Mouse (Mus musculus) cerebellum, postnatal 4 days (tissue): ENCODE measurements at regions not wholly inside any gene's neighbourhood (a gene's known extent, or its start where the extent isn't known, plus 50 kb on each side); places are given as distances from the start of the nearest gene placed in this dataset.

Source experiments
- DNase-seq, 2 experiments: peaks; one replicate each; pipeline ENCODE4 v3.0.0; 2022; ENCODE audit warnings: low spot score in 2 of 2, mixed read lengths in 1 of 2

DNA sequence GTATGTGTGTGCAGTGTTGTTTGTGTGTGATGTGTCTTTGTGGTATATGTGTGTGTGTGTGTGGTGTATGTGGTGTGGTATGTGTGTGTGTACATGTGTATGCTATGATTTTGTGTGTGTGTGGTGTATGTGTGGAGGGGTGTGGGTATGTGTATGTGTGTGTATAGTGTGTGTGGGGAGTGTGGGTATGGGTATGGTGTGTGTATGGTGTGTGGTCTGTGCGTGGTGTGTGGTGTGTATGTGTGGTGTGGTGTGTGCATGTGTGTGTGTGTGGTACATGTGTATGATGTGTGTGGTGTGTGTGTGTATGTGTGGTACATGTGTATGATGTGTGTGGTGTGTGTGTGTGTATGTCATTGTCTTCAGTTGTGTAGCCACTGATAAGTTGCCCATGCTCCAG, 247.8 kb upstream of the Sp4 start:
- no peak for DNase-seq

DNA sequence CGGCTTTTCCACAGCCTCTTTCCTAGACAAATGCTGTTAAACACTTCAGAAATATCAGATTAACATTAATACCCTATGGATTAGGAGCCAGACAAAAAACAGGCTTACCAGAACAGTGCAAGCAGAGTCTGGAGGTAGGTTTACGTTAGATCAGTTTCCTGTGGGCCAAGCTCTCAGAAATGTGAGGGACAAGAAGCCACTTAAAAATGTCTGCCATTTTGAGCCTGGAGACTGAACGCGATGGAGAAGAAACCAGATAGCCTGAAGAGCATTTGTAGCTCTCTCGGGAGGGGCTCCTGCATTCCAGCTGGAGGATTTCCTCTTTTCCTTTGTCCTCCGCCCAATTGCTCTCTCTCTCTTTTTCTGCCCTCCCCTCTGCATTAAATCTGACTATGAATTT, 239.1 kb upstream of the Sp4 start:
- DNase-seq = no peak

DNA sequence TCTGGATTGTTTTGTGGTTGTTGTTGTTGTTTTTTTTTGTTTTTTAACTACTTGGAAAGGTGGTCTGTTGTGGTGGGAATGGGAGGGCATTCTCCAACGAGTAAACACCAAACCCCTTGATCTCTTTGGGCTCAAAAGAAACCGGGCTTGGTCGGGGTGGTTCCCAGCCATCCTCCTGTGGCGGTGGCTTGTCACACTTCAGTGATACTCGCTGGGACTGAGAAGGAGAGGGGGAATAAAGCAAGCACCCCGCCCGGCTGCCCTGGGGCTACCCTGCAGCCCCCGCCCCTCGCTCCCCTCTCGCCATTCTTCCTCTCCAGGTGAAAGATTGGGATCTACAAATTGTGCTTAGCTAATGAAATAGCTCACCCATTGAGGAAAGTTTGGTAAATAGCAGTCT, 229.3 kb upstream of the Sp4 start:
- DNase-seq = no peak

DNA sequence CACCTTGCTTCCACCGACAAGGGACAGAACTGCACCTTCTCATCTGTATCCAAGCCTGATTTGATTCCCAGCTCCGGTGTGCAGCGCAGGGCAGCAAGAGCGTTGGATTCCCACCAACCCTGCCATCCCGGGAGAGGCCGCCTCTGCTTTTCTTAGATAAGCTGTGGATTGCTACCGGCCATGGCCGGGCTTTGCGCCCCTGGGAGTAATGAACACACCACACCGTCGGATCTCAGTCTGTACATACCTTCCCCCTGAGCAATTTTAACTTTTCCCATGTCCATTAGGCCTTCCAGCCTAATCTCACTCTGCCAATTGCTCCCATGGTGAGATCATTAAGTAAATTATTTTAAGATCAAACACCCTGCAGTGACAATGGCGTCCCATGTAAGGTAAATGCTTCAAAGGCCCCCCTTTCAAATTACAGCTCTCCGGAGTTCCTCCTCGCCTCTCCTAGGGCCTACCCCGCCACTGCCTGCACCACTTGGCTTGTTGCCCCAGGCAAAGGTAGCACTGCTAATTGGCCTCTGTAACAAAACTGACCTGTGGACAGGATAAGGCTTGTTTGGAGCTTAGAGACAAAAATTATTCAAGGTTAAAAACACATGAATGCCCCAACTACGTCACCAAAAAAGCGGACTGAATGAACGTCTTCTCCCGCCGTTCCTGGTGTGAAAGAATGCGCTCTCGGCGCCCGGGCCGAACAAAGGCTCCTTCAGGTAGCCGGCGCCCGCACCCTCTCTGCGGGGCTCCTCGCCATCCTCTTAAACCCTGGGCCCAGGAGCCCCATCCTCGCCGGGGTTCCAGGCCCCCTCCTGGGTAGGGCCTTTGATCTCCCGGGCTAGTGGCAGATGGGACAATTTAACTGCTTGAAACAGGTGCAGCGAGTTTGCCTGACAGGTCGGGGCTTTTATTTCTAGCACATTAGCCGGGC, 228.5 kb upstream of the Sp4 start:
- no peak for DNase-seq

DNA sequence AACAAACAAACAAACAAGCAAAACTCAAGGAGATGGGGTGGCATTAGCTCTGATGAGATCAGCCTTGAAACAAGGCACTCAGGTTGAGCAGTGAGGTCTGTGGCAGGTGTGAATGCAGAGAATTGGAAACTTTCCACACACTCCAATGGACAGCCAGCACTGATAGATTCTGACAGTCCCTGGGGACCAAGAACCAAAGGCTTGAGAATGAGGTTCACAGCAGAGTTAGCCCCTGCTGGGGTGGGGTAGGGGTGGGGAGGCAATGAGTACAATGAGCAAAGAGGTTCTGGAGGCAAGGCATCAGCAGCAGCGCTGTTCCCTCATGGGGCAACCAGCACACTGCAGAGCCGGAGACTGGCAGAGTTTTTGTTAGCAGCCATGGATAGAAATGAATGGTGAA, 220.5 kb upstream of the Sp4 start:
- no peak for DNase-seq

DNA sequence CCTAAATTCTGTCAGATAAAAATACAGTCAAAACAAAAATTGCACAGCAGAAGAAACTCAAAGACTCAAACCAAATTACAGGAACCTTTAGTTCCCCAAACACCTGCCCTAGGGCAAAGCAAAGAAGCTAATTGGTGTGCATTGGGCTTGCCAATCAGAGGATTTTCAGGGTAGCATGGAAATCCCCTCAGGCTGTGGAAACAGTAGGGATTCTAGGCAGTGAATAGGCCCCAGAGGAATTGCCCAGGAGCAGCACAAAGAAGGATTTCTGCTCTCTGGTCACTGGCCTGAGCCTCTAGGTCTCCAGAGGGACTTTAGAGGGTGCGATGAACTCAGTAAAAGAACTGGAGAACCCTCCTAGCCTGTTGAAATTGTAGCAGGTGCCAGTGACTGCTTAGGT, 220.1 kb upstream of the Sp4 start:
- no peak for DNase-seq

DNA sequence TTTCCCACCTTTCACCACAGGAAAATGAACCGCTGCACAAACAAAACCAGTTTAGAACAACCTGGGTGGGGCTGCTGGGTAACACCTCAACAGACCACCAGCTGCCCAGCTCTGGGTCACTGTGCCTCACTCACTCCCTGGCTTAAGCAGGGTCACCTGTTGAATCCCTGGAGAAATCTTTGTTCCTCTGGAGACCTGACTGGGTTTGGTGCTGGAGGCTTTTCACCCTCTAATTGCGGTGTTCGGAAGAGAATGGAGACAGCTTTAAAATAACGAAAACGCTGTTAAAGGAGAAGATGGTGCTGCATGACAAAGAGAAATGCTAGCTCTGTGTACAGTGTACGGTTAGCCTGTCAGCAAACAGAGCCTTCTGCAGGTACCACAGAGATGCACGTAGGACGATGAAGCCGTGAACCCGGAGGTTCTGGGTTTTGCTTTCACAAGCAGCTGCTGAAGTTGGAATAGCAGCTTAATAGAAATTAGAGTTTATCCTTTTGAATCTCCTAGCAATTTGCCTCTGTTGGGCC, 218.6 kb upstream of the Sp4 start:
- DNase-seq = no peak

DNA sequence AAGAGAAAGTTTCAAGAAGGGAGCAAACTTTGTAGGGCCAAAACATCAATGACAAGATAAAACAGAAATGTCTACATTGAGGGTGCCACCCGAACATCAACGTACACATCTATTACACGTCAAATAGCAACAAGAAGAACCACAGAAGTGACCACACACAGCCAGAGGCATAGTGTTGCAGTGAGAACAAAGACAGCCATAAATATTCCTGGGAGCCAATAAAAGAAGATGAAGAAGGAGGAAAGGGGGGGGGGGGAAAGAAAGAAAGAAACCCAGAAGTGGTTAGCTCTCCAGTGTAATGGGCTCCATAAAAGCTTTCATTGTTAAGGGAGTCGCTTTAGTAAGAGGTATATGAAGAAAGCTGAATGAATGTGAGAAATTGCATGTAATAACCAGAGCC, 209.7 kb upstream of the Sp4 start:
- no peak for DNase-seq

DNA sequence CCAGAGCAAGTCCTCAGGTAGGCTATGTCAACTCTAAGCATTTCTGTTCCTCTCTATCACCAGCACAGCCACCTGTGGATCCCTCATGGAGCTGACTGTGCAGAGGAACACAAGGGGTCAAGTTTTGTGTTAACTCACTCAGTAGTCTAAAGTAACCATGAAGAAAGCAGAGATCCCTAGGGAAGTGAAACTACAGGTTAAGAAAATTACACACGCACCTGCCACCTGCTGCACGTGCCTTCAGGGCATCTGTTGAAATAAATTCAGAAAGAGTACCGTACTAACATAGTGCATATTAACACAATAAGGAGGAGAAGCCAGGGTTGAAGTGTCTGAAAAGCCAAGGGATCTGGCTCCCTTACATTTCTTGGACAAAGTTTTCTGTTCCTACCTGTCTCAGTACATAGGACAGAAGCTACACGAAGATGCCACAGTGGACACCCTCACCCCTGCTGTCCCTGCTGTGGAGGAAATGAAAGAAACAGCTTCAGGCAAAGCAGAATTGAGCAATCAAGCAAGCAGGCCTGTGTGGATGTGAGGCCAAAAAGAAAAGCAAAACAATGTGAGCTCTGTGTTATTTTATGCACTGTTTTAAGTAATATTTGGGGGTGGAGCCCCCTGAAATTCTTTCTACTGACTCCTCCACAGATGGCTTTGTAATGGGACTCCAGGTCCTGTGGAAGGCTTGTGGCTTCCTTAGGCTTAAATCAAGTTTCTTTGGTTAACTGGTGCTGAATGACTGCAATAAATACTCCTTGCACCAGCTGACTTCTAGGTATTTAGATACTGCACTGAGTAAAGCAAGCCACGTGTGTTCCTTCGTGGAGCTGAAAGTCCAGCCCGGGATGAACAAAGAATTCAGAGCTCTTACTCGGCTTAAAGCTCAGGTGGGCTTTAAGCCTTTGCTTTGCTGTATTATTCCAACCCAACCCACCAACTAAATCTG, 208.0 kb upstream of the Sp4 start:
- DNase-seq = no peak

DNA sequence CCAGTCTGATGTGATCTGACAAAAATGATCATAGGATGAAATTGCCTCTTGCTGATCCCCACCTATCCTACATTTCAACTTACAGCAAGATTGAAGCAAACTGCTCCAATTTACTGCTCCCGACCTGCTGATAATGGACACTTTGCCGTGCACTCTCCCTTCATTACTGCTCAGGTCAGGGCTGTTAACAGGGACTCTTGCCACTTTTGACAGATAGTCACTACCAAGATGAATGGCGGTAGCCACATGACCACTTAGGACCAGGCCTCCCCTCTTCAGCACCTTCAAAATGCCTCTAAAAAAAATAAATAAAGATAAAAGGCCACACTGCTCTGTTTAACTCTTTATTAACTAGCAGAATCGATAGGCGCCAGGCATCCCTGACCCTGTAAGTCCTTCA, 199.2 kb upstream of the Sp4 start:
- DNase-seq = no peak

DNA sequence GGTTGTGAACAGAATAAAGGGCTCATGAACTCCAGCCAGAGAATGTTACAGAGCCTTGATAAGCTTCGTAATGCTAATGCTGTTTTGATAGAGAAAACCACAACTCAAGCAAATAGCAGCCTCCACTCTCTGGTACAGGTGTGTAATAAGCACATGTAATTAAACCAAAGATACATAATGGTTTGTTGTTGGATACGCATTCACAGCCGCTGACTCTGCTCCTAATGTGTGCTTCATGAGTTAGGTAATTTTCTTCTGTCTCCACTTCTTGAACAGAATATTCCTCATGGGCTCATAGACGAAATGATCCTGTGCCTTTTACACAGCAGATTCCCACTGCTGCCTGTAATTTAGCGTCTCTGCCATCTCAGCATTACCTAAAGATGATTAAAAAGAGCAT, 186.8 kb upstream of the Sp4 start:
- DNase-seq = no peak

GRCm38 (mm10) chr12:118486434-118486833, 185.2 kb upstream of the Sp4 start:
- no peak for DNase-seq

DNA sequence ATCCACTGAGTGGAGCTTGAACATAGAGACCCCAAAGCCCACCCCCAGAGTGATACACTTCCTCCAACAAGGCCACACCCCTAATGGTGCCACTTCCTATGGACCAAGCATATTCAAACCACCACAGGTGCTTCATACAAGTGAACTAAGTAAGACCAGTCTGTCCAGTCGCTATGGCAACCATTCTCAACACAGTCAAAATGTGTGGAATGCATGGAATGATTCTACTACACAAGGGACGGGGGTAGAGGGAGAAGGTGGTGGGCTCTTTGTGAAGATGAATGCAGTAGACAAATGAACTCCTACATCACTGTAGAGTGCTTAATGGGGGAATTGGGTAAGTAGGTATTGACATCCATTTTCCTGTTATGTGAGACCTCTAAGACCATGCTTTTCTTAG, 180.1 kb upstream of the Sp4 start:
- no peak for DNase-seq

DNA sequence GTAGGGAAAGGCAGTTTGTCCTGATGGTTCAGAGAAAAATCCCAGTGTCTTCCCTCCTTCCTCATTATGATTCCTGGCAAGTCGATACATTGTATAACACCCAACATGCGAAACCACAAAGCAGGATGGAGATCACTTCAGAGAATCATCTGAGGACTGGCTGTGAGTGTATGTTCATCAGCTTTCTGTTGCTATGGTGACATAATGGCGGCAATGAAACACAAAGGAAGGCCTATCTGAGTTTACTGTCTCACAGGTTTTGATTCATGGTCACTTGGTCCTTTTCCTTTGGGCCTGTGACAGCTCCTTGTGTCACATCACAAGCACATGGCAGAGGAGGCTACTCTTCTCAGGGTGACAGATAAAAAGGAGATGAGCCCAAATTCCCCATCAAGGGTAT, 173.5 kb upstream of the Sp4 start:
- DNase-seq = no peak

DNA sequence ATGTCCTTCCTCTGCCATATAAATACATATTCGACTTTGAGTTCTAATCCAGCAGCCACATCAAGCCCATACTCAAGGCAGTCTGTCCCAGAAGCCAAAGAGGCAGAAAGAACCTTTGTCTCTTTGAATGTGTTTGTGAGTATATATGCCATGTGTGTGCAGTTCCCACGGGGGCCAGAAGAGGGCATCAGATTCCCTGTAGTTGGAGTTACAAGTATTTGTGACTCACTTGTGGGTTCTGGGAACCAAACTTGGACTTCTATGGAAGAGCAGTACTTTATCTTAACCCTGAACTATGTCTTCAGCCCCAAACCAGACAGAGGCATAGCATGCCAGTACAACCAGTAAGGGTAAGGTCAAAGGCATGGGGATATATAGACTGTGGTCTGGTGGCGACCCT, 165.6 kb upstream of the Sp4 start:
- DNase-seq = no peak

DNA sequence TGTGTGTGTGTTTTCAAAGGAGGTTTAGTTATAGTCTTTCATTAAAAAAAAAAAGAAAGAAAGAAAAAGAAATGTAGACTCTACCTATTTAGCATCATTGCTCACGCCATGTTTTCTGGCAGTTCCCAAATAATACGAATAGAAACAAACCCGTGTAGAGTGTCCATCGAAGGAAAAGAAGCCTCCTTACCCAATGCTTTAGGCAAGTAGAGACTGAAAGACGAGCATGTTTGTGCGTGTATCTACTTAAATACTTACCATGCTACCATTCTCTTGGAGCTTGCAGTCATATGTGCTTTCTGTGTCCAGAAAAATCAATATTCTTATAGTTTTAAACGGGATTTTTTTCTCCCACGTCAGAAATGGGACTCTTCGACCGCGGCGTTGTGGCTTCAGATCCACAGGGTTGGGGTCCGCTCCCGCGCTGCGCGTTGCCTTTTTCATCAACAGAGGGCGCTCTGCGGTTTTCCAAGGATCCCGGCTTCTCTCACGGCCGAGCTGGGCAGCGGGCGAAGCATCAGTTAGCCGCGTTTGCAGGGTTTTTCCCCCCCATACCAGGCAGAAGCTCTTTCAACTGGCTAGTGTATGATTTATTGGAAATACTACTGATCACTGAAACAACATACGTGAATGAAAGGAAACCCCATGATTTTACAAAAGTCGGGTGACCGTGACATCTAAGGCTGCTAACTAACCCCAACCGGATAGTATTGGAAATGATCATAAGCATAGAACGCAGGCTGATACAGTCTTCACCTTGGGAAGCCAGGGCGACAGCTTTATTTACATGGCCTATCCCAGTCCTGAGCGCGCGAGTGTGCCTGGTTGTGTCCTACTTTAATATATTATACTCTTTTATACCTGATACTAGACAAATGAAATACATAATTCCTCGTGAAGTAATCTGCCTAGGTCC, 156.5 kb upstream of the Sp4 start:
- peak; percentile 89 for DNase-seq

DNA sequence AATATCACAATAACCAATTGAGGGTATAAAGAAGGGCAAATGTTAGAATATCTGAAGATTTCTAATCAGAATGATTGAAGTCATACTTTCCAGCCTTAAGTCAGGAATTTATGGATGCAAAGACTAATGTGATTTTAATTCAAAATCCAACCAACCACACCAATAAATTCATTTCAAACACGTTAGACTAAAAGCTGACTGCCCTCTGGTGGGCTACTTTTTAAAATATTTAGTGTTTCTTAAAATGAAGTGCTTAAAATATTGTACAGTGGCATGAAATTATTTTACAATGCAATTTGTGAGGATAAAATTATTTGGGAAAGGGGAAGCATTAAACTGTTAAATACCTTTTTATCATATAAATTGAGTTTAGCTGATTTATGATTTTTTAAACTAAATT, 154.4 kb upstream of the Sp4 start:
- no peak for DNase-seq

- no peak for DNase-seq
Measured at GRCm38 (mm10) chr12:118439626-118440025, 138.4 kb upstream of the Sp4 start.

GRCm38 (mm10) chr12:118438882-118439281, 137.6 kb upstream of the Sp4 start:
- no peak for DNase-seq

GRCm38 (mm10) chr12:118432703-118433102, 131.5 kb upstream of the Sp4 start:
- DNase-seq = no peak

GRCm38 (mm10) chr12:118428384-118428783, 127.1 kb upstream of the Sp4 start:
- no peak for DNase-seq
